Mouse (Mus musculus) ovary, postnatal 10 days (tissue): ENCODE measurements around the gene Slc25a48.

ENCODE experiments used
- DNase-seq: peaks from one replicate; pipeline ENCODE4 v3.0.0; 2022; ENCODE audit warnings: low spot score

The Slc25a48 gene

GRCm38 (mm10) chr13:56509796-56510195 lies 71.6 kb downstream of the Slc25a48 start:
- DNase-seq: no peak

- no peak for DNase-seq
Measured at GRCm38 (mm10) chr13:56513595-56513994, 75.4 kb downstream of the Slc25a48 start.

DNA sequence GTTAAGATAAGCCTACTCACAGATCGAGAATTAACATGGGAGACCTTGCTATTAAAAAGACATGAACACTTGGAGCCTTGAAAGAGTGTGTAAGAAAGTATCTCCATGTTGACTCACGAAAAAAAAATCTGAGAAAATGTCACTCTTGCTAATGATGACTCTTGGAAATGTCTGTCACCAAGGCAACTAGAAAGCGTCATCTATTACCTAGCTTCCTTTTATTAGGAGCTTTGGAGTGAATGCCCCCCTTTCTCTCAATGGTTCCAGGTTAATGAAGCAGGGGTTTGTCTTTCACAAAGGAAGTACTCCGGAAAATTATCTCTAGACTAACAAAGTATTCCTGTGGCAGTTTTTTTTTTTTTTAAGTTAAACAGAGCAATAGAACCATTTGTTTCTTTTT lies 78.2 kb downstream of the Slc25a48 start:
- DNase-seq: no peak

- no peak for DNase-seq
Measured at GRCm38 (mm10) chr13:56516816-56517215, 78.7 kb downstream of the Slc25a48 start.

DNA sequence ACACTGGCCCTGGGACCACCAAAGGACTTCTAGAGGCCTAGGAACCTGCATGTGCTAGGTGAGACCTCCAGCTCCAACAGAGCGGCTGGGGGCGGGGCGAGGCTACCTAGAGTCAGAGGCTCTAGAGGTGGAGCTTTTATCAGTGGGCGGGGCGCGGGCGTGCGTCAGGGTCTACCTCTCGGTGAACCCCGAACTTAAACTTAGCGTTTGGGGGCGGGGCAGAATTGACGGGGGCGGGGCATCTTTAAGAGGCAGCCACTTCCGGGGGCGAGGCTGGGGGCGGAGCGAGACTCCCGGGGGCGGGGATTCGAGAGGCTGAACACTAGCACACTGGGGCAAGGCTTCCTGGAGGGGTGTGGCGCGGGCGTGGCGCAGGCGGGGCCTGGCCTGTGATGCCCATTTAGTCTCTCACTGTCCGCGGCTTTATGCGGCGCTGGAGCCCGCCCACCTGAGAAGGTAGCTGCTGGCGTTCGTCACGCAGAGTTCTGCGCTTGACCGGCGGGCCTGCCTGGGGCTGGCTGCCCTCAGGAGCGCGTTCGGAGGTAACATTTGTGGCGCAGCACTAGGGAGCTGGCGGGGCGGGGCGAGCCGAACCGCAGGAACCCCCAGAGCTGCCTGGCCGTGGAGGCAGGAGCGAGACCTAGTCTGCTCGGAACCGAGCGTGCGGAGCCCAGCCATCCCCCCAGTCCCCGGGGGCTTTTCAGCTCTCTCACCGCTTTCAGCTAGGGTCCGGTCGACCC lies 84.1 kb downstream of the Slc25a48 start, which contains the start of gene Fbxl21:
TSS of gene Fbxl21 (plus strand) at position 392 of the 740 bp plus-strand sequence.
- DNase-seq: peak; percentile 74

GRCm38 (mm10) chr13:56522821-56523167 lies 84.6 kb downstream of the Slc25a48 start:
- no peak for DNase-seq
